Mouse (Mus musculus) MEL (cell line): ENCODE data around the gene Sema6d. TPM values are rescaled to one million over a fixed set of nuclear protein-coding genes. Genes with fewer than 3 reads are reported as not detected.

Source experiments
- DNase-seq: peaks from one replicate; pipeline ENCODE4 v3.0.0; 2011; ENCODE audit warnings: low read depth, low spot score
- H3K27ac ChIP-seq: 2 replicates; pipeline ENCODE4 v1.5.1; 2012; ENCODE audit warnings: low read depth, mild to moderate bottlenecking, control low read depth, low read length, moderate library complexity; ENCODE audit not compliant: control insufficient read depth
- H3K27me3 ChIP-seq, 2 experiments: fragments of 150-350 bp in 1 of 2; sonication (generic) in 1 of 2; 2 replicates each; pipeline ENCODE4 v1.6.1; 2012; ENCODE audit warnings: low read length in 2 of 2, mild to moderate bottlenecking in 2 of 2, improper control_type of control experiment in 1 of 2, moderate library complexity in 1 of 2; ENCODE audit not compliant: insufficient read depth in 2 of 2, control insufficient read depth in 1 of 2
- H3K36me3 ChIP-seq, 2 experiments: 2 replicates each; pipeline ENCODE4 v1.6.1; 2012 to 2014; ENCODE audit warnings: low read length in 2 of 2, improper control_type of control experiment in 1 of 2, inconsistent platforms in 1 of 2, mild to moderate bottlenecking in 1 of 2; ENCODE audit not compliant: insufficient read depth in 2 of 2, control insufficient read depth in 1 of 2
- H3K4me1 ChIP-seq, 2 experiments: fragments of 150-350 bp in 1 of 2; sonication (generic) in 1 of 2; 2 replicates each; pipeline ENCODE4 v1.6.1; 2012; ENCODE audit warnings: low read length in 2 of 2, improper control_type of control experiment in 1 of 2, mild to moderate bottlenecking in 1 of 2; ENCODE audit not compliant: insufficient read depth in 2 of 2, control insufficient read depth in 1 of 2
- H3K4me3 ChIP-seq, 2 experiments: fragments of 150-350 bp in 1 of 2; sonication (generic) in 1 of 2; 2 replicates each; pipeline ENCODE4 v1.5.1; 2012; ENCODE audit warnings: low read depth in 2 of 2, low read length in 2 of 2, mild to moderate bottlenecking in 2 of 2, moderate library complexity in 2 of 2, control low read depth in 1 of 2, improper control_type of control experiment in 1 of 2; ENCODE audit not compliant: control insufficient read depth in 1 of 2, insufficient read depth in 1 of 2
- H3K79me2 ChIP-seq: 2 replicates; pipeline ENCODE4 v1.6.1; 2012; ENCODE audit warnings: mild to moderate bottlenecking, low read length, moderate library complexity; ENCODE audit not compliant: control insufficient read depth, poor library complexity, insufficient read depth
- H3K9ac ChIP-seq: 2 replicates; pipeline ENCODE4 v1.6.1; 2012; ENCODE audit warnings: low read depth, mild to moderate bottlenecking, control low read depth, low read length, moderate library complexity; ENCODE audit not compliant: control insufficient read depth, poor library complexity, severe bottlenecking
- H3K9me3 ChIP-seq: fragments of 150-350 bp; sonication (generic); replicated peaks from 2 replicates; pipeline ENCODE4 v1.6.1; 2012; ENCODE audit warnings: mild to moderate bottlenecking, low read length, improper control_type of control experiment, moderate library complexity; ENCODE audit not compliant: insufficient read depth
- CHD2 ChIP-seq: IDR thresholded peaks from 2 replicates; pipeline ENCODE4 v1.6.1; 2011; ENCODE audit warnings: low read length, improper control_type of control experiment
- CTCF ChIP-seq, 3 experiments: IDR thresholded peaks in 2 of 3; conservative IDR thresholded peaks in 1 of 3; 2 replicates each; pipeline ENCODE4 v1.5.1; 2011 to 2012; ENCODE audit warnings: low read length in 3 of 3, low read depth in 2 of 3, mild to moderate bottlenecking in 2 of 3, improper control_type of control experiment in 1 of 3, inconsistent platforms in 1 of 3, mixed read lengths in 1 of 3, moderate library complexity in 1 of 3; ENCODE audit not compliant: control insufficient read depth in 1 of 3, insufficient read depth in 1 of 3, poor library complexity in 1 of 3, severe bottlenecking in 1 of 3
- EP300 ChIP-seq, 2 experiments: IDR thresholded peaks; 2 replicates each; pipeline ENCODE4 v1.6.1; 2011; ENCODE audit warnings: improper control_type of control experiment in 2 of 2, low read length in 2 of 2, low read depth in 1 of 2, mild to moderate bottlenecking in 1 of 2
- ETS1 ChIP-seq: IDR thresholded peaks from 2 replicates; pipeline ENCODE4 v1.6.1; 2012; ENCODE audit warnings: low read depth, mild to moderate bottlenecking, inconsistent platforms, low read length, improper control_type of control experiment, moderate library complexity
- JUND ChIP-seq: IDR thresholded peaks from 2 replicates; pipeline ENCODE4 v1.6.1; 2011; ENCODE audit warnings: low read depth, mild to moderate bottlenecking, improper control_type of control experiment, low read length
- KAT2A ChIP-seq: conservative IDR thresholded peaks from 2 replicates; pipeline ENCODE4 v1.6.1; 2012; ENCODE audit warnings: low read depth, low read length, improper control_type of control experiment, inconsistent platforms
- MAFK ChIP-seq: IDR thresholded peaks from 2 replicates; pipeline ENCODE4 v1.6.1; 2011; ENCODE audit warnings: low read depth, mild to moderate bottlenecking, low read length, improper control_type of control experiment, borderline replicate concordance
- MAZ ChIP-seq: IDR thresholded peaks from 2 replicates; pipeline ENCODE4 v1.6.1; 2012; ENCODE audit warnings: low read depth, mild to moderate bottlenecking, inconsistent platforms, low read length, improper control_type of control experiment
- MEF2A ChIP-seq: IDR thresholded peaks from 2 replicates; pipeline ENCODE4 v1.6.1; 2014; ENCODE audit warnings: low read depth, mild to moderate bottlenecking, inconsistent platforms, low read length, improper control_type of control experiment; ENCODE audit not compliant: poor library complexity, insufficient replicate concordance, severe bottlenecking; ENCODE audit errors: extremely low read depth
- NRF1 ChIP-seq: IDR thresholded peaks from 2 replicates; pipeline ENCODE4 v1.6.1; 2014; ENCODE audit warnings: low read depth, mild to moderate bottlenecking, inconsistent platforms, low read length, improper control_type of control experiment, moderate library complexity; ENCODE audit not compliant: poor library complexity, insufficient read depth, severe bottlenecking
- POLR2A ChIP-seq, 2 experiments: IDR thresholded peaks; 2 replicates each; pipeline ENCODE4 v1.6.1; 2011 to 2012; ENCODE audit warnings: low read length in 2 of 2, mild to moderate bottlenecking in 2 of 2, control low read depth in 1 of 2, improper control_type of control experiment in 1 of 2, low read depth in 1 of 2, moderate library complexity in 1 of 2; ENCODE audit not compliant: control insufficient read depth in 1 of 2, insufficient read depth in 1 of 2, poor library complexity in 1 of 2
- RAD21 ChIP-seq: IDR thresholded peaks from 2 replicates; pipeline ENCODE4 v1.6.1; 2011; ENCODE audit warnings: mild to moderate bottlenecking, low read depth, low read length, improper control_type of control experiment
- SMC3 ChIP-seq: IDR thresholded peaks from 2 replicates; pipeline ENCODE4 v1.6.1; 2011; ENCODE audit warnings: low read depth, low read length, improper control_type of control experiment
- TAL1 ChIP-seq: IDR thresholded peaks from 2 replicates; pipeline ENCODE4 v1.6.1; 2012; ENCODE audit warnings: mild to moderate bottlenecking, inconsistent platforms, low read length, moderate library complexity, mixed read lengths
- UBTF ChIP-seq: IDR thresholded peaks from 2 replicates; pipeline ENCODE4 v1.6.1; 2012; ENCODE audit warnings: low read depth, mild to moderate bottlenecking, inconsistent platforms, low read length, improper control_type of control experiment, moderate library complexity, borderline replicate concordance; ENCODE audit not compliant: insufficient read depth
- USF1 ChIP-seq: IDR thresholded peaks from 2 replicates; pipeline ENCODE4 v1.6.1; 2014; ENCODE audit warnings: low read depth, mild to moderate bottlenecking, inconsistent platforms, low read length, improper control_type of control experiment, moderate library complexity
- ZC3H11A ChIP-seq: IDR thresholded peaks from 2 replicates; pipeline ENCODE4 v1.6.1; 2012; ENCODE audit warnings: low read depth, mild to moderate bottlenecking, inconsistent platforms, low read length, improper control_type of control experiment
- ZKSCAN1 ChIP-seq: IDR thresholded peaks from 2 replicates; pipeline ENCODE4 v1.6.1; 2012; ENCODE audit warnings: low read depth, mild to moderate bottlenecking, inconsistent platforms, low read length, improper control_type of control experiment, moderate library complexity
- ZMIZ1 ChIP-seq: IDR thresholded peaks from 2 replicates; pipeline ENCODE4 v1.6.1; 2012; ENCODE audit warnings: low read depth, mild to moderate bottlenecking, inconsistent platforms, low read length, improper control_type of control experiment, moderate library complexity
- ZNF384 ChIP-seq: IDR thresholded peaks from 2 replicates; pipeline ENCODE4 v1.6.1; 2012; ENCODE audit warnings: low read depth, mild to moderate bottlenecking, inconsistent platforms, low read length, improper control_type of control experiment
- polyA plus RNA-seq, 2 experiments: library from polyadenylated mRNA; stranded (reverse) in 1 of 2; unstranded in 1 of 2; fragments of >175 nt in 1 of 2; fragments of >200 nt in 1 of 2; gene quantifications; 2 replicates each; pipeline versions ENCODE4 v1.2.1 to v1.2.4; 2012; ENCODE audit warnings: low replicate concordance in 2 of 2, low read depth in 1 of 2; ENCODE audit not compliant: insufficient read length in 2 of 2, insufficient read depth in 1 of 2, missing spikeins in 1 of 2
- total RNA-seq: library from RNA; depleted of rRNA; stranded (reverse); fragments of 300-350 nt; gene quantifications from 2 replicates; pipeline ENCODE4 v1.2.3, GENCODE M21; 2012

Gene Sema6d
- total and polyA plus RNA-seq, 3 experiments, result not detected

DNA sequence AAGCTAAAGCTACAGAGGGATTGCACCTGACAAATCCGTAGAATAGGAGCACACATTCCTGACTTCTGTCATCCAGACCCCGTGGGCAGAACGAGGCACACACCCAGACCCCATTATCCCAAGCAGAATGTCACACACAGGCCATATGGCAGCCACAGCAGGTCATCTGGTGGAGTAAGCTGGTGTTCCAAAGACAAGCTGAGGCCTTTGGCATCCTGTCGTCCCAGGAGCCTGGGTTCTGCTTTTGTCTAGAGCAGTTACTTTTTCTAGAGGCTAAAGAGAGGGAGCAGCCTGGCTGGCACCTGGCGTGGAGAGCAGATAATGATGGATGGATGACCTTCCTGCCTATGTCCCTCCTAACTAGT, 551.4 kb downstream of the Sema6d start:
- no peak overlapping the region for H3K4me3 ChIP-seq

DNA sequence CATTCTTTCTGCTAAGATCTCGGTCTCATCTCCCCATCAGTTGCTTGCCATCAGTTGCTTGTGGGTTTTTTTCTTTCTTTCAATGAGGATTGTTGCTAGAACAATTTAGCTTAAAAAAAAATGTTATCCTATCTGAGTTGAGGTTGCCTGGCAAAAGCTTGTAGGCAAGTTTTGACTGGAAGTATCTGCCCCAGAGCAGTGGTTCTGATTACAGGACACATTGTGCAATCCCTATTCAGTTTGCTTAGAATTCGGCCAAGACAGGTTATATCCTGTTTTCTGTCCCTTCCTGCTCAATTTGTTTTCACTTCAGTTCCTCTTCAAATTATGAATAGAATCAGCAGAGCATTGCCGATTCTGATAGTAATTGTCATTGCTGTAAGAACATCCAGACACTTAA, 552.4 kb downstream of the Sema6d start:
- no peak overlapping the region for H3K4me3 ChIP-seq
- H3K36me3 ChIP-seq, result no peaks in the 10 kb centered on the region
- no peak for DNase-seq
- H3K9ac ChIP-seq, result no peak overlapping the region
- no peak overlapping the region for H3K27ac ChIP-seq
- TF ChIP-seq JUND, result no peak
- no peak for TF ChIP-seq UBTF
- no peak for TF ChIP-seq MAZ
- TF ChIP-seq SMC3, result no peak
- TF ChIP-seq MAFK, result no peak
- no peak for TF ChIP-seq MEF2A
- no peak for TF ChIP-seq EP300 (IDR thresholded peaks at IDR 0.05; ENCODE audit: low read depth in 1 of 2, low read length in 2 of 2)
- TF ChIP-seq CTCF (IDR thresholded peaks at IDR 0.05 in 2 of 3, conservative IDR thresholded peaks at IDR 0.05 in 1 of 3; ENCODE audit: control insufficient read depth in 1 of 3, insufficient read depth in 1 of 3, low read depth in 2 of 3, low read length in 3 of 3, poor library complexity in 1 of 3, severe bottlenecking in 1 of 3), result no peak
- TF ChIP-seq ZMIZ1, result no peak
- no peak for TF ChIP-seq USF1
- no peak for TF ChIP-seq ZNF384
- no peak for TF ChIP-seq KAT2A
- no peak for TF ChIP-seq NRF1
- no peak for TF ChIP-seq RAD21
- H3K27me3 ChIP-seq, result no peaks in the 10 kb centered on the region
- no peaks in the 10 kb centered on the region for H3K9me3 ChIP-seq
- H3K4me1 ChIP-seq, result no peaks in the 10 kb centered on the region
- no peaks in the 10 kb centered on the region for H3K79me2 ChIP-seq

More for the DNA sequence above, 551.4 kb downstream of the Sema6d start:
- Histone ChIP-seq H3K9ac (no peak overlapping the region), H3K9me3 (no peaks in the 10 kb centered on the region), H3K27me3 (no peaks in the 10 kb centered on the region), H3K36me3 (no peaks in the 10 kb centered on the region), H3K27ac (no peak overlapping the region), H3K4me1 (no peaks in the 10 kb centered on the region), H3K79me2 (no peaks in the 10 kb centered on the region)
- TF ChIP-seq ZC3H11A, result no peak
- no peak for TF ChIP-seq TAL1
- no peak for DNase-seq

DNA sequence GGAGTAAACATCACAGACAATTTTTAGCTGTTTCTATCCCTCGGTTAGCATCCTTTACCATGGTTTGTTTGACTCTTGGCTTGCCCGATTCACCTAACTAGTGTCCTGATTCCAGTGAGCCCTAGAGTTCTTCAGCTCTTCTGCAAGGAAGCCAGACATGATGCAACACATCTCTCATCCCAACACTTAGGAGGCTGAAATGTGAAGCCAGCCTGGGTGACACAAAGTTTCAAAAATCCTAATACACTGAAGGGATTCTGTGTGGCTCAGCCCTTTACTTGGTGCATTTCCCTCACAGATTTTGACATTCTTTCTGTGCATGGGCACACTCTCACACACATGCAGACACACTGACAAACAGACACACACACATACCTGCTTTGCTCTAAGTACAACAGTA, 560.8 kb downstream of the Sema6d start:
- no peaks in the 10 kb centered on the region for H3K27me3 ChIP-seq
- no peak for DNase-seq
- no peak for TF ChIP-seq ETS1
- no peak for TF ChIP-seq CHD2
- TF ChIP-seq MAFK, result no peak
- TF ChIP-seq ZKSCAN1, result no peak
- TF ChIP-seq POLR2A (IDR thresholded peaks at IDR 0.05; ENCODE audit: control insufficient read depth in 1 of 2, insufficient read depth in 1 of 2, low read depth in 1 of 2, low read length in 2 of 2, poor library complexity in 1 of 2), result no peak
- TF ChIP-seq, all 39 proteins: peak for 0
- Histone ChIP-seq H3K4me3 (no peak overlapping the region), H3K9me3 (no peaks in the 10 kb centered on the region), H3K79me2 (no peaks in the 10 kb centered on the region), H3K9ac (no peak overlapping the region), H3K27ac (no peak overlapping the region), H3K4me1 (no peaks in the 10 kb centered on the region), H3K36me3 (no peaks in the 10 kb centered on the region)
